10 mouse cellular contexts compared by ENCODE assay signal in the genomic region with DNA sequence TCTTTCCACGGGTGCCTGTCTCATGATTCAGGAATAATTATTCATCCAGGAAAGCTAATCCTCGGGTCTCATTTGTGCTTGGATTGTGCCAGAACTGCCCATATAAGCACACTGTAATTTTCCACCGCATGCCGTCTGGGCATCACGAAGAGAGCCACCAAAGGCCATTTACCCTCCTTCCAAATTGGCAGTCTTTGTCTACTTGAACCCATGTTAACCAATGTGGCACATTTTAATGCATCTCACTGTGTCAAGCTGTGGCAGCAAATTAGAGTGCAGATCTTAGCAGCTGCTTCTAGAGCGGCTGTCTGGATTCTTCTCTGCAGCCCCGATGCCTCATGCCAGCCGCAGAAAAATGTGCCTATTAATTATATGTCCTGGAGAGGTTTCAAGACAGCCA.
DNase-seq lines count a peak whose midpoint lies in the region; ATAC-seq and TF ChIP-seq lines count a peak whose summit lies in the region.
"Had no signal": no experiment of that assay in that cellular context is flagged by ENCODE, and none has a peak within 500 bp of the region (broad histone marks: within the 10 kb centered on the region; RNA-seq: fewer than 3 reads in every experiment).

No protein-coding gene starts in this region.

- 75% methylated on average over 8 of the region's 8 CpGs for WGBS in heart, embryonic 16.5 days
- 52% methylated on average over 8 of the region's 8 CpGs for WGBS in lung, embryonic 14.5 days
- 33% methylated on average over 8 of the region's 8 CpGs for WGBS in midbrain, postnatal 0 days

- H3K27ac ChIP-seq in heart, embryonic 16.5 days (ENCODE audit: low read length) = peak overlapping the region; percentile 47
- H3K27ac ChIP-seq in lung, embryonic 14.5 days (ENCODE audit: low read depth) = peak overlapping the region; percentile 56
- H3K27ac ChIP-seq in embryonic fibroblast, embryonic 13.5 days (ENCODE audit: insufficient read depth, low read length) = peak overlapping the region; percentile 87
- no peak overlapping the region; the same call in 1 of the 2 replicates for H3K27ac ChIP-seq in midbrain, postnatal 0 days (ENCODE audit: low read depth, low read length)

- H3K4me1 ChIP-seq in heart, embryonic 16.5 days (ENCODE audit: control insufficient read depth, insufficient read depth, low read length) = peaks cover 11% of the 10 kb centered on the region
- H3K4me1 ChIP-seq in lung, embryonic 14.5 days (ENCODE audit: insufficient read depth) = peaks cover 7% of the 10 kb centered on the region
- peaks cover 3% of the 10 kb centered on the region; the same call in 1 of the 2 replicates for H3K4me1 ChIP-seq in embryonic fibroblast, embryonic 13.5 days (ENCODE audit: control insufficient read depth, insufficient read depth, low read length)
- 0 out of 2 replicates have a peak, but pooled peaks cover 2% of the 10 kb centered on the region for H3K4me1 ChIP-seq in midbrain, postnatal 0 days (ENCODE audit: insufficient read depth, low read length)

- no peak for ATAC-seq in heart, embryonic 16.5 days (replicated peaks; ENCODE audit: extremely low read depth, insufficient read depth, low FRiP score)
- ATAC-seq in lung, embryonic 14.5 days (ENCODE audit: insufficient read depth) = no peak
- no peak for ATAC-seq in midbrain, postnatal 0 days (ENCODE audit: low FRiP score)

- TF ChIP-seq POLR2A in embryonic fibroblast, embryonic 13.5 days (IDR thresholded peaks at IDR 0.05; ENCODE audit: low read depth, low read length) = no peak

- TF ChIP-seq CTCF in lung, embryonic 14.5 days (IDR thresholded peaks at IDR 0.05; ENCODE audit: low read depth) = no peak
- TF ChIP-seq CTCF in embryonic fibroblast, embryonic 13.5 days (IDR thresholded peaks at IDR 0.05; ENCODE audit: borderline replicate concordance, insufficient read depth, low read length) = no peak
- TF ChIP-seq CTCF in midbrain, postnatal 0 days (IDR thresholded peaks at IDR 0.05) = no peak

- no peak overlapping the region for H3K4me3 ChIP-seq in heart, embryonic 16.5 days (ENCODE audit: low read length)
- H3K4me3 ChIP-seq in lung, embryonic 14.5 days (ENCODE audit: low read depth, low read length) = no peak overlapping the region
- H3K4me3 ChIP-seq in embryonic fibroblast, embryonic 13.5 days (ENCODE audit: insufficient read depth, low read length) = no peak overlapping the region
- no peak overlapping the region for H3K4me3 ChIP-seq in midbrain, postnatal 0 days (ENCODE audit: low read depth, low read length)

- intact Hi-C loops in gastrocnemius, postnatal 36 days (cut with DNase I) = no loop called here

- H3K27me3 ChIP-seq in heart, embryonic 16.5 days (ENCODE audit: control insufficient read depth, insufficient read depth, low read length) = no peaks in the 10 kb centered on the region
- no peaks in the 10 kb centered on the region for H3K27me3 ChIP-seq in lung, embryonic 14.5 days (ENCODE audit: insufficient read depth, low read length)
- no peaks in the 10 kb centered on the region for H3K27me3 ChIP-seq in midbrain, postnatal 0 days (ENCODE audit: insufficient read depth, low read length)

- H3K9me3 ChIP-seq in heart, embryonic 16.5 days (replicated peaks; ENCODE audit: control insufficient read depth, low read length) = no peaks in the 10 kb centered on the region
- no peaks in the 10 kb centered on the region for H3K9me3 ChIP-seq in lung, embryonic 14.5 days (ENCODE audit: low read depth, low read length)
- no peaks in the 10 kb centered on the region for H3K9me3 ChIP-seq in midbrain, postnatal 0 days (ENCODE audit: low read length)

- no peak overlapping the region for H3K4me2 ChIP-seq in heart, embryonic 16.5 days (ENCODE audit: low read depth, low read length)
- no peak overlapping the region for H3K4me2 ChIP-seq in lung, embryonic 14.5 days
- no peak overlapping the region for H3K4me2 ChIP-seq in midbrain, postnatal 0 days (ENCODE audit: low read depth, low read length, poor library complexity, severe bottlenecking)

- no peaks in the 10 kb centered on the region for H3K36me3 ChIP-seq in heart, embryonic 16.5 days (ENCODE audit: control insufficient read depth, insufficient read depth)
- no peaks in the 10 kb centered on the region for H3K36me3 ChIP-seq in lung, embryonic 14.5 days (ENCODE audit: insufficient read depth)
- H3K36me3 ChIP-seq in midbrain, postnatal 0 days (ENCODE audit: insufficient read depth, low read length) = no peaks in the 10 kb centered on the region

- no peak overlapping the region for H3K9ac ChIP-seq in heart, embryonic 16.5 days (ENCODE audit: low read length)
- H3K9ac ChIP-seq in lung, embryonic 14.5 days = no peak overlapping the region
- no peak overlapping the region for H3K9ac ChIP-seq in midbrain, postnatal 0 days (replicated peaks; ENCODE audit: low read length, poor library complexity, severe bottlenecking)

- no peak for DNase-seq in heart, adult 8-10 months (ENCODE audit: low spot score)
- no peak for DNase-seq in lung, embryonic 14.5 days
- DNase-seq in lung, postnatal 36 days = no peak
- DNase-seq in midbrain, postnatal 0 days (ENCODE audit: low spot score) = peak; percentile 86
- DNase-seq in gastrocnemius, postnatal 36 days = no peak
- DNase-seq: cerebellum, adult 2 months; layer of hippocampus, adult 9-11 months; liver had no signal
